Mouse (Mus musculus) thymus, adult 18-20 months (tissue): Measurements from ENCODE around the gene Snx8.
"Not testable (repeated sequence)": the region's sequence is repeated elsewhere in the genome, so short reads cannot be mapped to it uniquely, and the experiment has no call there.

ENCODE experiments used
- DNase-seq, 2 experiments: peaks; one replicate each; pipeline ENCODE4 v3.0.0; 2022; ENCODE audit warnings: mixed read lengths in 2 of 2

The Snx8 gene

DNA sequence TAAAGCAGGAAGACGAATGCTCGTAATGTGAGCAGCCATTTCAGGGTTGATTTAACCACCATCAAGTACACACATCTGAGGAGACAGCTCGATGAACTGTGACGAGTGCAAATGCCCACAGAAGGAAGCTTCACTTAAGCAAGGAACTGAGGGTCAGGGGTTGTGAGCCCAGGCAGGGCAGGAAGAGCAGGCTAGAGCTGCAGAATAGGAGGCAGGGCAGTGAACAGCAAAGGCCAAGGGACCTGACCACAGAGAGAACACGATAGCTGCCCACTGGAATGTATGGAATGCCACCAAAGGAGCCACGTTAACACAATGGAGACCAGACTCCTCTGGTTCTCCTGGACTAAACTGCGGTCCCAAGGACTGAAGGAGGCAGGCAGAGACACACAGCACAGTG, 5.5 kb downstream of the Snx8 start:
- no peak for DNase-seq

DNA sequence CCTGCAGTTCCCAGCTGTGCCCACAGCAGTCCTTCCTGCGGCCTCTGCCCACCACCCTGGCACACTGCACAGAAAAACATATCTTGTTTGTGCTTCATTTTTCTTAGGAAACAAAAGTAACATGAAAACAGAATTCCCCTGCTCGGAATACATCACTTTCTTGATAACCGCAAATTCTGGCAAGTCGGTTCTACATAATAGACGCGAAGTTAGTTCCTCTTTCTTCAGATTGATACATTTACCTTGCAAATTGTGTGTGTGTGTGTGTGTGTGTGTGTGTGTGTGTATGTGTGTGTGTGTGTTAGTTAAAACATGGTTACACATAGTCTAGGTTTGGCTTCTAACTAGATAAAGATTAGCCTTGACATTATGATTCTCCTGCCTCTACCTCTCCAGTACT, 6.4 kb downstream of the Snx8 start:
- no peak for DNase-seq

DNA sequence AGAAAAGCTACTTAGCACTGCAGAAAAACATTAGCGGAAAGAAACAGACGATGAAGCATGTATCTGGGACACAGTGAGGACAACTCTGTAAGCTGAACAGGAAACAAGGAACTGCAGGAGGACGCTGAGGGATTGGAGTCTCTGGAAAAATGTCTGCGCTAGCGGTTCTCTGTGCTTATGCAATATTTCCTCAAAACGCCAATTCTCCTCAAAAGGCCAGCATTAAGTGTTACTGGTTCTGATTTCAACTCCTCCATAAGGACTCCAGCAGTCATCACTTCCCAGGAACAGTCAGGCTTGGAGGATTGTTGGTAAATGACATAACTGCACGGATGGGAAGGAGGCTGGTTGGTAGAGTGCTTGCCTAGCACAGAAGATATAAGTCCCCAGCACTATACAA, 7.9 kb downstream of the Snx8 start:
- no peak for DNase-seq

DNA sequence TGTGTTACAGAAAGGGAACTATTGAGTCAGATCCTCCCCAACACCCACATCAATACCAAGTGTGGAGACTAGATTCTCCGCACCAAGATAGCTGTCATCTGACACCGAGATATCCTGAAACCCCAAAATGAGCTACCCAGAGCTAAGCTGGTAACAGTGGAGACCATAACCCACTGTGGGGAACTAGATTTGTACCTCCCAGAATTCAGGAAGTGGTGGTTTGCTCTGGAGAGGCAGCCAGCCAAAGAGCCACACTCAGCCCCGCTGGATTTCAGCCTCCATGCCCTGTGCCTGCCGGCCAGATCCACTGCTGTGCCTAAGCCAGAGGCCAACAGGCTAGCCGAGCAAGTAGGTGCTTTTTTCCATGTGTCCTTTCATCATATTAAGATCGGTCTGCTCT, 9.8 kb downstream of the Snx8 start:
- no peak for DNase-seq

DNA sequence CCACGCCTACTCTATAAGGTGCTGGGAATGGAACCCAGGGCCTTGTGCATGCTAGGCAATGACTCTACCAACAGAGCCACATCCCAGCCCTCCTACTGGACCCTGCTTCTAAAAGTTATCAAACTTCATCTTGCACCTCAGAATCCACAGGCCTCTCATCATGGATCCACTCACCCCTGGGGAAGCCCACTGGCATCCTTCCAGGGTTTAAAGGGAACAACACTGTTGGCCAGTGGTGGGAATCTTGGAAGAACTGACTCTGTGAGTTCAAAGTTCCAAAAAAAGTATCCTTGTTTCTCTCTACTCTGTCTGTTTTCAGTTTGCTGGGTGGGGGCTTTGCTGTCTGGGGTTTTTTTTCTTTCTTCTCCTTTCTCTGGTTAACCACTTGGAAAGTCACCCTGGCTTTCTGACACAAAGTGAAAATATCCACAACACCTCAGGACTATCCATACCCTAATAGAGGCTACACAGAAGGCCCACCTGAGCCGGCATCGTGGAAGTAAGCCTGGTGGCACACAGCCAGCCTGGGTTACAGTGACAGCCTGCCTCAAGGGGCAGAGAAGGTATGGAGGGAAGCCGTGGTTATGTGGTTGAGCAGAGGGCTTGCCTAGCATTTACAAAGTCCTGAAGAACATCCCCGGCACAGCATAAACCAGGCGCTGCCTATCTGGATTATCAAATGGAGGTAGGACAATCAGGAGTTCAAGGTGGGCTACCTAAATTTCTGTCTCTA, 10.8 kb downstream of the Snx8 start:
- DNase-seq = no peak

DNA sequence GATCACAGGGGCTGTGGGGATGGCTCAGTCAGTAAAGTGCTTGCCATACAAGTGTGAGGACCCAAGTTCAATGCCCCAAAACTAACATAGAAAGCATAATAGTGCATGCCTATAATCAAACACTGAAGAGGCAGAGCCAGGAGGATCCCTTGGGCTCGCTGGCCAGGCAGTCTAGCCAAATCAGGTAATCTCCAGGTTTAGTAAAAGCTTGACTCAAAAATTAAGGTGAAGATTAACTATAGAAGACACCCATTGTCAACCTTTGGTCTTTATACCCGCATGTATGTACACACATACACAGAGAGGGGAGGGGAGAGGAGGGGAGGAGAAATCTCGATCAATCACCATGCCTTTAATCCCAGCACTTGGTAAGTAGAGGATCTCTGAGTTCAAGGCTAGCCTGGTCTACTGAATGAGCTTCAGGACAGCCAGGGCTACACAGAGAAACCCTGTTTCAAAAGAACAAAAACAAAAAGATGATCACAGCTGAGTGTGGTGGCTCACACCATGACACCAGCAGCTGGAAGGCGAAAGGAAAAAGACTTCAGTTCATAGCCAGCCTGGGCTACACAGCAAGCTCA, 13.7 kb downstream of the Snx8 start:
- DNase-seq = no peak

DNA sequence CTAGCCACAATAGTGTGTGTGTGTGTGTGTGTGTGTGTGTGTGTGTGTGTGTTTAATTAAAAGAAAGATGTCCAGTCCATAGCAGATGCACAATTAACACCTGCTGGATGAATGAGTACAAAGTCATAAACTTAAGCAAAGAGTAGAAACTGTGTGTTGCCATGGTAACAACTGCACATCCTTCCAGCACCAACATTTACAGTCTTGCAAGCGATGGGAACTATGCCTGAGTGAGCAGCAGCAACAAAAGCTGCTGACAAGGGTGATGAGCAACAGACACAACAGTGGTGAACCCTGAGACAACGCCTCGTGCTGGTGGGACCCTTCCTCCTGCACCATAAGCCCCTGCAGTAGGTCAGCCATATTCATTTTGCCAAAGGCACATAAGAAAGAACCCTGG, 14.8 kb downstream of the Snx8 start:
- no peak for DNase-seq

DNA sequence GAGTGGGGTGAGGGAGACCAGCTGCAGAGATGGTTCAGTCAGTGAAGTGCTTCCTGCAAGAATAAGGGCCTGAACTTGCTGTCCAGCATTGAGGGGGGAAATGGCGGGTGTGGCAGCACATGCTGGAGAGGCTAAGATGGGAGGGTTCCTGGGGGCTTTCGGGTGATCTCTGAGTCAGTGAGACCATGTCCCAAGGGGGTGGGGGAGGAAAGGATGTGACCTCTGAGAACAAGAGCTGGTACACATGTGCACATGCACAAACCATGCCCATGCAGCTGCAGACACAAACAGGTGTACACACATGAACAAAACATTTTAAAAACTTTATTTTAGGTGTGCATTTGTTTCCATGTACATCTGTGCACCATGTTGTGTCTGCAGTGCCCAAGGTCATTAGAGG, 15.4 kb downstream of the Snx8 start:
- DNase-seq = no peak

DNA sequence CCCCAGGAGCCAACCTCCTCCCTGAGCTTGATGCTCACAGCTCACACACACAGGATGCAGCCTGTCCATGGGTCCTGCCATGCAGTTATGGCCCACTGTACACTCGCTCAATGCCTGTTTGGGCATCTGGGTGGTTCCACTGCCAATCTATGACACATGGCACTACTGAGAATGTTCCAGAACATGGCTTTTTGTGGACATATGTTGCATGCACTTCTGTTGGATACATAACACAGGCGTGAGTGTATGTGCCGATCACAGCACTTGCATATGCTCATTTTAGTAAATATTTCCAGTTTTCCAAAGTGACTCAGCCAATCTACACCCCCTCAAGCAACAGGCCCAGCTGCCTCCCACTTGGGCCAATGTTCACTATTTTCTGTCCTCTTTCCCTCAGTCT, 17.4 kb downstream of the Snx8 start:
- no peak for DNase-seq

DNA sequence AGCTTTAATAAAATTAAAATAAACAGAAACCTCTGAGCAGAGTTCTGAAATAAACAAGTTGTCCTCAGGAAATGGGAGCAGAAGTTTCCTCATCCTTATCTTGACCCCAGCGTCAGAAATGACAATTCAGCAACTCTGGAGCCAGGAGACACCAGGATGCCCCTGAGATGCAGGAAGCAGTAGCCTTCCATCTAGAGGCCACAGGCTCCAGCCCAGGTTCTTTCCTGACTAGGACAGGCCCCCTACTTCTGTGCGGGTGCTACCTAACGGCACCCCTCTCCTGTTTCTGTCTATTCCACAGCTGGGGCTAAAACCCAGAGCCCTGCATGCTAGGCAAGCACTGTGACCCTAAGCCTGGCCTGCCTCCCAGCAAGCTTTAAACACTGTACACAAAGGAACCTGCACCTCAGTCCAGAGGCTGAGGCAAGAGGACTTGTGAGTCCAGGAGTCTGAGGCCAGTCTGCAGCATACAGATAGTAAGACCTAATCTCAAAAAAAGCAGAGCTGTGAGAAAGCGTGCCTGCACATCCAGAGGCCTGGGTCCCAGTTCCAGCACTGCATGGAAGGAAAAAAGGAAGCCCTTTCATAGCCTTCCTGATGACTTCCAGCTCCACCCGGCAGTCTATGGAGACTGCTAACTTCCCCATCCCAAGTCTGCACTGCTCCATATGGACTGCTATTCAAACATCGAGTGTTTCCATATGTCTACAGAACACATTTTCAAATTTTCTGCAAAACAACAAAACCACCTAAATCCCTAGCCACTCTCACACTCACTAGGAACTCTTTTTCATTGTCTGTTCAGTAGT, 18.4 kb downstream of the Snx8 start:
- no peak for DNase-seq

DNA sequence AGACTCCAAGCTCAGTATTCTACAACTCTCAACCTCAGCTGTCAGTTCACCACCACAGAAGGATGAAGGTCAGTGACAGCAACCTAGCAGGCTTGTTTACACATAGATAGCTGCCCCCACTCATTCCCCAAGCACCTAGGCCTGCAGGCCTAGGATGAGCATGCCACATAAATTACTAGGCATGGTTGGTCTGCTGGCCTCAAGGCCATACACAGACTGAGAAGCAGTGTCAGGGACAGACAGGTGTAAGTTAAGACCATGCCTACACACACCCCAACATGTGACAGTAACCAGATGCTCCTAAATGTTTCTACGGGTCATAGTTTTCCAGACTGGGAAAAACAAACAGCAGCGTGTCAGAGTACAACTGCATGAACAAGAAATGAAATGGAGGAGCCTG, 19.6 kb downstream of the Snx8 start:
- no peak for DNase-seq

DNA sequence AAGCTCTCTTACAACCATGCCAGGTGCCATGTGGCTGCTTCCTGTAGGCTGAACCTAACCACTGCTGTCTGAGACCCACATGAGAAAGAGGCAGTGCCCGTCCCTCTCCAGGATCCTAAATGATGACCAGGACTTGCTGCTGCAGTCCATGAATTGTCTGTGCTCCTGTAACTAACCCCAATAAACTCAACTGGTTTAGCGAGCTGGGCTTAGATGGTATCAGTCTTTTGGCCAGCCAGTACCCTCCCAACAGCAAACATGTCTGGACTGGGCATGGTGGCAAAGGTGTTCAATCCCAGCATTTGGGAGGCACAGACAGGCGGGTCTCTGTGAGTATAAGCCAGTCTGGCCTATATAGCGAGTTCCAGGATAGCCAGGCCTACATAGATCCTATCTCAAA, 20.1 kb downstream of the Snx8 start:
- DNase-seq = no peak

DNA sequence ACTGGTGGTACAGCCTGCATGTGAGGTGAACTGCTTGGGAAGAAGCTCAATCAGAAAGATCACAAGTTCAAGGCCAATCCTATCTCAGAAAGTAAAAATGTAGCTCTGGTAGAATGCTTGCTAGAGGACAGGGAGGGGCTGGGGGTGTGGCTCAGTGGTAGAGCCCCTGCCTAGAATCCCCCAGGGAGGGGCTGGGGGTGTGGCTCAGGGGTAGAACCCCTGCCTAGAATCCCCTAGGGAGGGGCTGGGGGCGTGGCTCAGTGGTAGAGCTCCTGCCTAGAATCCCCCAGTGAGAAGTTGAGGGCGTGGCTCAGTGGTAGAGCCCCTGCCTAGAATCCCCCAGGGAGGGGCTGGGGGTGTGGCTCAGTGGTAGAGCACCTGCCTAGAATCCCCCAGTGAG, 20.9 kb downstream of the Snx8 start:
- DNase-seq = not testable (repeated sequence)

DNA sequence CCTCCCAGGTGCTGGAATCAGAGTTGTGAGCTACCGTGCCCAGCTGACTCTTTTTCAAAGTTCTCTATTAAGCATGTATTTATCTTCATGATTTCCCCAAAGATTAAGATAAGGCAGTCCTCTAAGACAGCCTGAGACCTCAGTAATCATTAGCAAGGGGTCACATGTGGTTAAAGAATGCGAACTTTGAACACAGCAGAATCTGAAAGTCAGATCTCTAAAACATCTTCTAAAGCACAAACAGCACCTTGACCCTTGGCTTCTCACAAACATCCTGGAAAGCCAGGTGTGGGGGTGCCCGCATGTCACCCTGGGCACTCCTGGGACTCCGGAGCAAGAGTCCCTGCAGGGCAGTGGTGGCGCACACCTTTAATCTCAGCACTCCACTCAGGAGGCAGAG, 24.6 kb downstream of the Snx8 start:
- DNase-seq = no peak

DNA sequence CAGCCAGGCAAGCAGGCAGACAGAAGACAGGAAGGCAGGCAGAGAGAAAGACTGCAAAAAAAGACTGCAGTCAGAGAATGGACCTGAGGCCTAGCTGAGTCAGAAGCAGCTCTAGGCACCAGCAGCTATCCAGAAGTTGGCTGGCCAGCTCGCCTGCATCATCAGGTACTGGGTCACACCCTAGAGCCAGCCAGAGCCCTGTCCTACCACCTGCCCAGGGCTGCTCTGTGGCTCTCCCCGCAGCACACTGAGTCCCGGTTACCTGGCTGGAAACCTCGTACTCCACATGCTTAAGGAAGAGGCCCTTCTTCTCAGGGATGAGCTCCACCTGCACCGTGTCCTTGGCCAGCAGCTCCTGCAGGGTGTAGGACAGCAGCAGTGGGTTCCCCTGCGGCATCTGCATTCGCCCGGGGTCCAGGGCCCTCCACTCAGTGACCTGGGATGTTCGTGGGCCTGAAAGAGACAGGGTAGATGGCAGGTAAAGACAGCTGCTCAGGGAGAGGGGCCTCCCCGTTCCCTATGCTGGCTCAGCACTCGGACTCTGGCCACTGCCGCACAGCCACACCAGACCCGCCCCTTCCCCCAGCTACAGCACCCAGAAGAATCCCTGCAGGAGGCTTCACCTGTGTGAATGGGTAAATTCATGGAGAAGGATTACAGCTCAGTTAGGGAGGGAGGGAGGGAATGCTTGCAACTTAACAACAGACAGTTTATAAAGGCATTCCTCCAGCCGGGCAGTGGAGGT, 29.0 kb downstream of the Snx8 start:
- no peak for DNase-seq

DNA sequence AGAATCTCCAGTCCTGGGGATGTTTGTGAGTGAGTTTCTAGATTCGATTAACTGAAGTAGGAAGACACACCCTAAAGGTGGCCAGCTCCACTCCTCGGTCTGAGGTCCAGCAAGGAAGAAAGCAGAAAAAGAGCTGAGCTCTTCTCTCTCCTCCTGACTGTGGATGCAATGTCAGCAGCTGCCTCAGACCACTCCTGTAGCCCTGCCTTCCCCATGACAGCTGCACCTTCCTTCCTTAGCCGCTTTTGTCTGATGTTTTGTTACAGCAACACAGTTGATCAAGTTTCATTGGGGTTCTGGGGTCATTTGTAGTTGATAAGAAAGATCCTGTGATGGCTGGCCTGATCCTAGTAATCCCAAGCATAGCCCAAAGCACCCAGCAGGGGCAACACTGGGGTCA, 31.6 kb downstream of the Snx8 start:
- DNase-seq = no peak

DNA sequence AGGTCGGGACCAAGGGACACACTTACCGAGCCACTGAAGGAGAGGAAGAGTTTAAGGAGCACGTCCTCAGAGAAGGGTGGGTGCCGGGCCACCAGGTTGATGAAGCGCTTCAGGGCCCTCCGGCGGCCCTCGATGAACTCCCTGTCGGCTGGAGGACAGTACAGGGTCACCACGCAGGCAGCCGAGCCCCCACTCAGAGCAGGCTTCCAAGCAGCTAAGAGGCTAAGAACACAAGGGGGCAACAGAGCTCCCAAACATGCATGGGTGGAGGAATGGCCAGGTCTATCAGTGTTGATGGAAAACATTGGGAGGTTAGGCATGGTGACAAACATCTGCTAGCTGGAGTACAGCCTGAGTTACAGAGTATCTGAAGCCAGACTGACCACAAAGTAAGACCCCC, 33.1 kb downstream of the Snx8 start:
- DNase-seq = no peak

DNA sequence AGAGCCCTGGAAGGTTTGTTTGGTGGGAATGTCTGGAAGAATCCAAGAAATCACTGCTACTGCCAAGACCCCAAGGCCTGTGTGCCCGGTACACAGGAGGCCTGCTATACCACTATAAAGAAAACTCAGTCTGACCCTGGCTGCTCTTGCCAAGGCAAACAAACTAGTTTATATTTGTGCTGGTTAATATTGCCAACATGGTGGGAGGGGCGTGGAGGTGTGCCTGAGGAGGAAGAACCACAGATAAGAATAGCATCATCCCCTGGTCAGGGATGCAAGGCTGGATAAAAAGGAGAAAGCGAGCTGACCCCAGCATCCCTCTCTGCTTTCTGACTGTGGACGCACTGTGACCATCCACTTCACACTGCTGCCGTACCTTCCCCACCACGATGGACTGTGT, 36.7 kb downstream of the Snx8 start:
- DNase-seq = no peak

DNA sequence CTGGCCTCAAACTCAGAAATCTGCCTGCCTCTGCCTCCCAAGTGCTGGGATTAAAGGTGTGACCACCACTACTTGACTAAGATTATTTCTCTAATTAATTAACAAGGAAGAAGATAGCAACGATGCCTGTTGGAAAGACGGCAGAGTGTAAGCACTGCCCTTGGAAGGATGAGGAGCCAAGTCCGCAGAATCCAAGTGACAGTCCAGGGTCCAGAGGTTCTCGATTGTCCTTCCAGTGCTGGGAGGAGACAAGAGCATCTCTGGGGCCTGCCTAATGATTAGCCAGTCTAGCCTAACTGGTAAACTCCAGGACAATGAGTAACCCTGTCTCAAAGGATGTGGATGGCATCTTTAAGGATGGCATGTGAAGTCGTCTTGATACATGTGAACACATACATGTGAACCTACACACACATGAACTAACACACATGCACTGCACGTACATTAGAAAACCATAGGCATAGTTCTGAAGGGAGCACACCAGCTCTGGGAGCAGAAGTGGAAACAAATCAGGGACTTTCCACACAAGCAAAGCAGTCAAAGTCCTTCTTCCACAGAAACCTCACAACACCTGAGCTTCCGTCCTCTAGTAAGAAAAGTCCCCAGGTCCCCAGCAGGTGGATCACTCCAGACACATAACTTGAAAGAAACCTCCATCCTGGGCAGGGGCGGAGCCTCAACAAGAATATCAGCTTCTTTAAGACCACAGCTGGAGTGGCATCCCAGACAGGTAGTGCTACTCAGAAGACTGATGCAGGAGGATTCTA, 38.1 kb downstream of the Snx8 start:
- DNase-seq = no peak

DNA sequence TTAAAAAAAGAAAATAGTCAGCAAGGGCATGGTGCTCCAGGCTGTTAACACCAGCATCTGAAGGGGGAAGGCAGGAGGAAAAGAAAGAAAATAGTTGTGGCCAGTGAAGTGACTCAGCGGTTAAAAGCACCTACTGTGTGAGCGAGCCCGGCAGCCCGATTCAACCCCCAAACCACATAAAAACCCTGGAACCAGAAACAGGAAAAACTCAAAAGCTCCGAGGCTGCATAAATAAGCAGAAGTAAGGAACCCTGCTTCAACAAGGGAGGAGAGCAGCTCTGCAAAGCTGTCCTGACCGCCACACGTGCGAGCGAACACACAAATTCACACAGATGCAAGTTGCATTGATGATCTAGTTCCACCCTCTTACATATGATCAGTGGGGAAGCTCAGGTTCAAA, 39.2 kb downstream of the Snx8 start:
- DNase-seq = no peak

DNA sequence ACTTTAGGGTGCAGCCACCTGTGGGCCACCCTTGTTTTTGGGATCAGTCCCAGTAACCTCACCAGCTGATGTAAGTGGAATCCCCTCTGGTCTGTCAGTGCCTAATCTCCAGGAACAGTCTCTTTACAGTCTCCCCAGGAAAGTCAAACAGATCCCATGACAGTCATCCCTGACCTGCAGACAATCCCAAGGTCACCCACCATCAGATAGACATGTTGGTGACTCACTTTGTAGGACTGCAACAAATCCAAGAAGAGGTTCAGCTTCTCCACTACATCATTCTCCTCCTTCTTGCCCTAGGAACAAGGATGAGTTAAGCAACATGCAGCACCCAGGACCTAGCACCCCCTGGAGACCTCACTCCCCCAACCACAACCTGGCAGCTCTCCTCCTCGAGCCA, 43.0 kb downstream of the Snx8 start:
- no peak for DNase-seq

DNA sequence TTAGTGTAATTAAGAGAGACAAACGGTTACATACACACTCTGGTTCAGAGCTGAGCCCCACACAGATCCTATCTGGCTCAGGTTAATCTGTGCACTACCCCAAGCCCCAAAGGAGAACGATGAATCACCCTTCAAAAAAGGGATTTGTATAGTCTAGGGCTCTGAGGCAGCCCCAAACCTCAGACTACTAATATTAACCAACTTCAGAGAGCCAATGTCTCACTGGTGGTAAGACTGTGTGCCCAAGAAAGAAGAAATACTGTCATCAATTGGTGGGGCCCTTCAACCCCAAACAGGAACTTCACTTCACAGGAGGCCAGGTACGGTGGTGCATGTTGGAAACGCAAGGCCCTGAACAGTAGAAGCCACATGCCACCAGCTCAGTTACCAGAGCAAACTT, 43.8 kb downstream of the Snx8 start:
- no peak for DNase-seq

DNA sequence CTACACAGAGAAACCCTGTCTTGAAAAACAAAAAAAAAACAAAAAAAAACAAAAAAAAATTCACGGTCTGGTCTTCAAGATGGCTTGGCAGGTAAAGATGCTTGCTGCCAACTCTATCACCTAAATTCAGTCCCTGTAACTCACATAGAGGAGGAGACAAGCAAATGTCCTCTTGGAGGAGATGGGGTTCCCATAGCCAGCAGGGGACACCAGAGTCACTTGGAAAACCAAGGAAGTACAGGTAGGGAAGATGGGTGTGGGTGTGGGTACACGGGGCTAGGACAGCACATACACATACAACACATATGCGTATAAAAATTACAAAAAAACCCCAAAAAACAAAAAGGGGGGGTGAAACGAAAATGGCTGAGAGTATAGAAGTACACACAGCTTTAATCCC, 46.2 kb downstream of the Snx8 start:
- DNase-seq = no peak
